Mouse (Mus musculus) forelimb bud, embryonic 11.5 days (tissue): ENCODE measurements at regions not wholly inside any gene's neighbourhood (a gene's known extent, or its start where the extent isn't known, plus 50 kb on each side); places are given as distances from the start of the nearest gene placed in this dataset.
A peak's percentile ranks its signal among the peaks of the same experiment; 100 is the strongest.

Experiments
- DNase-seq: peaks from one replicate; pipeline ENCODE4 v3.0.0-alpha.2; 2012; ENCODE audit warnings: low read depth, low spot score

- DNase-seq, result no peak
Observed at GRCm38 (mm10) chr14:89844888-89845287, 1373.7 kb upstream of the Pcdh20 start.

- DNase-seq, result no peak
Observed at GRCm38 (mm10) chr14:89826731-89827130, 1355.5 kb upstream of the Pcdh20 start.

DNA sequence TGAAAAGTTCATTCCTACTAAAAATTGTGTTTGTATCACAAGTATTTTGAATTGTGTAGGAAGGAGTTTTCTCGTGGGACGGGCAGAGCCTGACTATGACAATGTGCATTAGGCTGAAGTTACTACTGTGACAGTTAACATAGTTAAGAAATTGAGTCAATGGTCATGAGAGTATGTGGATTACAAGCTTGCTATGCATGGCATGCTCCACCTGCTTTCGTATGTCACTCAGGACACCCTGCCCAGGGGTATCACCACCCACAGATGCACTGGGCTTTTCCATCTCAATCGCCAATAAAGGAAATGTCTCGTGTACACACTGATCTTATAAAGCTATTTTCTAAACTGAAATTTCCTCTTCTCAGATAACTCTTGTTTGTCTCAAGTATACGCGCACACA is 1354.8 kb upstream of the Pcdh20 start:
- DNase-seq, result no peak

DNA sequence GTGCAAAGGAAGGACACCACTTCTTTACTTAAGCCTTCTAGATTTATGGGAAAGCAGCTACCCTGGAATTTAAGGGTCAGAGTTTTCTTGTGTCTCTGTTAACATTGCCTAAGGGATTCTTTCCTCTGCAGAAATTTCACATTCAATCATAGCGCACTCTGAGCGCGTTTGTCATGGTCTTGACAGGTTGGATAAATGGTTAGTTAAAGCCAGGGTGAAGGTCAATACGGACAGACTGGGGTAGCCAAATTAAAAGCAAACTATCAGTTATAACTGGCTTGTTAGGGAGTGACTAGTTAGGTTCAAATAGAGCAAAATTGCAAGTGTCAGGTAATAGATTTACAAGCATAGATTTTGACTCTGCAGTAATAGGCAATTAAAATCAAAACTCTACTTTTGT is 1352.2 kb upstream of the Pcdh20 start:
- DNase-seq, result peak; percentile 28

- DNase-seq, result no peak
Observed at GRCm38 (mm10) chr14:89822207-89822606, 1351.0 kb upstream of the Pcdh20 start.

DNA sequence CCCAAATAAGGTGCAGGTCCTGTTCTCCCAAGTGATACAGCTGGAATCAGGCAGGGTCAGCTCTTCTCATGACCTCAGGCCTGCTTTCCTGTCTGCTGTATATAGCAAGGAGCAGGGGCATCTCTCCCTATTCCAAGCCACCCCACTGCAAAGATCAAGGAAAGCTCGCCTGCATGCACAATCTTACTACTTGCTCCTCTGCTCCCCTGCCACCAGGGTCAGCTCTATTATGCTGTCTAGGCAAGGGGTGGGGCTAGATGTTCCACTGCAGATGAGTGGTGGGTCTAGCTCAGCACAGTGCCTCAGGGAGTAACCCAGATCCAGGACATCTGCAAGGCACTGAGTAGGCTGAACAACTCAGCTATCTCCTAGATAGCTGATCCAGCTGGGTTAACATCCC is 1335.6 kb upstream of the Pcdh20 start:
- no peak for DNase-seq

DNA sequence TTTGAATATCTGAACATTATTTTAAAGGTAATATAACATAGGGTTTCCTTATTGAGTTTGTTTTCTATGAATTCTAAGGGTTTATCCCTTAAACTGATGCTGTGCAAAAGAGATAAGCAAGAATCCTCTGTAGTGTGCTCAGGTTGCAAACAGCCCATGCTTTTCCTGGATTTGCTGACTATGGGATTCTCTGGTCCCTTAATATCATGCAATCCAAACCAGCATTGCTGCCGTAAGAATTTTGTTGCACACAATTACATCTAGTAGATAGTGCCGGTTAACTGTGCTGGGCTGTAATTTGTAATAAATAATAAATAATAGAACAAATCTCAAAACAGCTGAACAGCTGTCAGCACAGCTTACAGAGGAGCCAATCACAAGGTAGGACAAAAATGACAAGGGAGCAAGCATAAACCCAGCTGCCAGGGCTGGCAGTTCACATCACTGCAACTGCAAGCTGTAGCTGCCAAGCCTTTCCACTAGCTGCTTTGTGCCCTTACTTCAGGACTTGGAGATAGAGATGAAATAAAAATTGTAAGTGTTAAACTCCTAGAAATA is 1333.6 kb upstream of the Pcdh20 start:
- no peak for DNase-seq

GRCm38 (mm10) chr14:89755831-89756230 is 1284.6 kb upstream of the Pcdh20 start:
- no peak for DNase-seq

DNA sequence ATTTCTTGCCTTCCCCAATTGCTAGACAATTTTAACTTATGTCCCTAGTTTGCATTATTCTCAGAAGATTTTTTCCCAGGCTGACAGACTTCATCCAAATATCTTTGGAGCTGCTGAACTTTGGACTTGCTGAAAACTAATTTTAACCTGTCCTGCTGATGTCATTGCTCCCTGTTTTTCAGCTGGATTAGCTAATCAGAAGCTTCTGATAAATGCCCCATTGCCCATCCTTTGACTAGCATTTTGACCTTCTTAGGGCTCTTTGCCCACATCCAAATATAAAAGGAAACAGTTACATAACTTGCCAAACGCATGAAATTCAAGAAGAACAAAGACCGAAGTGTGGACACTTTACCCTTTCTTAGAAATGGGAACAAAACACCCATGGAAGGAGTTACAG is 1242.5 kb upstream of the Pcdh20 start:
- DNase-seq, result no peak
